Mouse (Mus musculus) MEL (cell line): ENCODE data around the gene Tmtc4.

Experiments
- CTCF ChIP-seq, 3 experiments: IDR thresholded peaks in 2 of 3; conservative IDR thresholded peaks in 1 of 3; 2 replicates each; pipeline ENCODE4 v1.5.1; 2011 to 2012; ENCODE audit warnings: low read length in 3 of 3, low read depth in 2 of 3, mild to moderate bottlenecking in 2 of 3, improper control_type of control experiment in 1 of 3, inconsistent platforms in 1 of 3, mixed read lengths in 1 of 3, moderate library complexity in 1 of 3; ENCODE audit not compliant: control insufficient read depth in 1 of 3, insufficient read depth in 1 of 3, poor library complexity in 1 of 3, severe bottlenecking in 1 of 3
- EP300 ChIP-seq, 2 experiments: IDR thresholded peaks; 2 replicates each; pipeline ENCODE4 v1.6.1; 2011; ENCODE audit warnings: improper control_type of control experiment in 2 of 2, low read length in 2 of 2, low read depth in 1 of 2, mild to moderate bottlenecking in 1 of 2
- GATA1 ChIP-seq: IDR thresholded peaks from 2 replicates; pipeline ENCODE4 v1.6.1; 2011; ENCODE audit warnings: low read depth, low read length, improper control_type of control experiment
- HCFC1 ChIP-seq: IDR thresholded peaks from 2 replicates; pipeline ENCODE4 v1.6.1; 2012; ENCODE audit warnings: low read depth, mild to moderate bottlenecking, inconsistent platforms, low read length, improper control_type of control experiment, moderate library complexity
- JUND ChIP-seq: IDR thresholded peaks from 2 replicates; pipeline ENCODE4 v1.6.1; 2011; ENCODE audit warnings: low read depth, mild to moderate bottlenecking, improper control_type of control experiment, low read length
- MEF2A ChIP-seq: IDR thresholded peaks from 2 replicates; pipeline ENCODE4 v1.6.1; 2014; ENCODE audit warnings: low read depth, mild to moderate bottlenecking, inconsistent platforms, low read length, improper control_type of control experiment; ENCODE audit not compliant: poor library complexity, insufficient replicate concordance, severe bottlenecking; ENCODE audit errors: extremely low read depth
- NRF1 ChIP-seq: IDR thresholded peaks from 2 replicates; pipeline ENCODE4 v1.6.1; 2014; ENCODE audit warnings: low read depth, mild to moderate bottlenecking, inconsistent platforms, low read length, improper control_type of control experiment, moderate library complexity; ENCODE audit not compliant: poor library complexity, insufficient read depth, severe bottlenecking
- POLR2A ChIP-seq, 2 experiments: IDR thresholded peaks; 2 replicates each; pipeline ENCODE4 v1.6.1; 2011 to 2012; ENCODE audit warnings: low read length in 2 of 2, mild to moderate bottlenecking in 2 of 2, control low read depth in 1 of 2, improper control_type of control experiment in 1 of 2, low read depth in 1 of 2, moderate library complexity in 1 of 2; ENCODE audit not compliant: control insufficient read depth in 1 of 2, insufficient read depth in 1 of 2, poor library complexity in 1 of 2
- POLR2AphosphoS2 ChIP-seq: IDR thresholded peaks from 2 replicates; pipeline ENCODE4 v1.6.1; 2011; ENCODE audit warnings: low read length, improper control_type of control experiment
- POLR2AphosphoS5 ChIP-seq: IDR thresholded peaks from 2 replicates; pipeline ENCODE4 v1.6.1; 2012; ENCODE audit warnings: low read depth, borderline replicate concordance, mild to moderate bottlenecking, inconsistent platforms, low read length, moderate library complexity, mixed read lengths
- RCOR1 ChIP-seq: IDR thresholded peaks from 2 replicates; pipeline ENCODE4 v1.6.1; 2012; ENCODE audit warnings: low read depth, mild to moderate bottlenecking, inconsistent platforms, low read length, improper control_type of control experiment
- SIN3A ChIP-seq: IDR thresholded peaks from 2 replicates; pipeline ENCODE4 v1.6.1; 2012; ENCODE audit warnings: low read length, improper control_type of control experiment, inconsistent platforms
- ZKSCAN1 ChIP-seq: IDR thresholded peaks from 2 replicates; pipeline ENCODE4 v1.6.1; 2012; ENCODE audit warnings: low read depth, mild to moderate bottlenecking, inconsistent platforms, low read length, improper control_type of control experiment, moderate library complexity

DNA sequence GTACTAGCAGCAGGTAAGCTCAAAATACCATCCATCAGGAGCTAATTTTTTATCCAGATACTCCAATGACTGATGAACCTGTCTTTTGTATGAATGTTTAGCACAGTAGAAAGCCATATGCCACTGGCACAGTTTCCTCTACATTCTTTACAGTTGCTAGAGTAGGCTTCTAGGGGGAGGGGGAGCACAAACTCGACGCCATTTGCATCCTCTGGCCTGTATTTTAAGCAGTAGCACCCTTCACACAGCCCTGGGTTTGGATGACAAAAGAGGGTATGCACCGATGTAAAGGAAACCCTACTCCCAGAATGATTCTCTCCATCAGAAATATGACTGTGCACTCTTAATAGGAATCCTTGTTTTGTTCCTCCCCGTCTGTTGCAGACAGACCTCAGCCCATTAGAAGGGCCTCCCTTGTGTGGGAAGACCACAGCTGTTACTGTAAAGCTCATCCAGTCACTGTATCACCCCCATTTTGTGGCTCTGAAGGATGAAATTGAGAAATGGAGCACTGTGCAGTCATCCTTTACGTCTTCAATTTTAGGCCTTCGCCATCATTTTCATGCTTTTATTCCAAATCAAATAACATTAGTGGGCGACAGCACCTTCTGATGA is 100.9 kb downstream of the Tmtc4 start:
- TF ChIP-seq EP300 (IDR thresholded peaks at IDR 0.05; ENCODE audit: low read depth in 1 of 2, low read length in 2 of 2) (no peak), RCOR1 (no peak), CTCF (IDR thresholded peaks at IDR 0.05 in 2 of 3, conservative IDR thresholded peaks at IDR 0.05 in 1 of 3; ENCODE audit: control insufficient read depth in 1 of 3, insufficient read depth in 1 of 3, low read depth in 2 of 3, low read length in 3 of 3, poor library complexity in 1 of 3, severe bottlenecking in 1 of 3) (no peak), POLR2AphosphoS2 (no peak), POLR2A (IDR thresholded peaks at IDR 0.05; ENCODE audit: control insufficient read depth in 1 of 2, insufficient read depth in 1 of 2, low read depth in 1 of 2, low read length in 2 of 2, poor library complexity in 1 of 2) (no peak), MEF2A (no peak), NRF1 (no peak), GATA1 (no peak), HCFC1 (no peak), POLR2AphosphoS5 (no peak), JUND (no peak), ZKSCAN1 (no peak), SIN3A (no peak)
